Mouse (Mus musculus) neural tube, embryonic 11.5 days (tissue): Measurements from ENCODE around the gene Olfr273. TPM values are rescaled to one million over a fixed set of nuclear protein-coding genes. Genes with fewer than 3 reads are reported as not detected.

ENCODE experiments used
- polyA plus RNA-seq: library from polyadenylated mRNA; unstranded; fragments of >200 nt; fragmentation: Nextera tagmentation; extraction: Ambion mirVana; gene quantifications from 2 replicates; pipeline ENCODE4 v1.2.1, GENCODE M21; 2014

Olfr273 gene
- polyA plus RNA-seq, 1 experiment from 2014 or later = not detected

Other genes starting within 250 kb of the Olfr273 start
- not detected in 2 replicates for gene Olfr275, start 44.6 kb downstream of the Olfr273 start, polyA plus RNA-seq
- not detected in 2 replicates for gene Olfr272, start 59.9 kb upstream of the Olfr273 start, polyA plus RNA-seq
- not detected in 2 replicates for gene Olfr270, start 105.3 kb upstream of the Olfr273 start, polyA plus RNA-seq
- gene Nipsnap3a, start 130.0 kb upstream of the Olfr273 start, polyA plus RNA-seq = not detected in 2 replicates
- gene Nipsnap3b, start 152.6 kb upstream of the Olfr273 start, polyA plus RNA-seq = 125 and 131 TPM in 2 replicates